Mouse (Mus musculus): ENCODE measurements around the gene Zcchc18. TPM values are rescaled to one million over a fixed set of nuclear protein-coding genes. Genes with fewer than 3 reads are reported as not detected.

Zcchc18 gene
- total RNA-seq, 2 experiments from 2014 or later: 0.25 TPM; not detected in 1

DNA sequence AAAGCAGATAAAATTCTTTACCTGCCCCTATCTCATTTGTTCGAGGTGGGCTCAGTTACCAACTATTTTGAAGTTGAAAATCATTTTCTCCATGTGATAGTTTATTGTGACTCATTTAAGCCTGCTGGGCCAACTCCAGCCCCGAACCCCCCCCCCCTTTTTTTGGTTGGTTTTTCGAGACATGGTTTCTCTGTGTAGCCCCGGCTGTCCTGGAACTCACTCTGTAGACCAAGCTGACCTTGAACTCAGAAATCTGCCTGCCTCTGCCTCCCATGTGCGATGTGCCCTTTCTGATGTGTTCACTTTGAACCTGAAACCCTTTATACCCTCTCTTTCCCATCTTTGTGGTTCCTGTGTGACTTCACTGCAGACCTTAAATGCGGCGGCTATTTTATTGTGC is 45.5 kb downstream of the Zcchc18 start:
- no peak for ATAC-seq (replicated peaks; ENCODE audit: poor library complexity)

Other genes with a start within 250 kb of the Zcchc18 start
- 250 and 251 TPM in 2 replicates for gene Morf4l2, start 249.5 kb upstream of the Zcchc18 start, total RNA-seq (2015)
- 707 and 925 TPM in 2 replicates for gene Morf4l2, start 249.5 kb upstream of the Zcchc18 start, total RNA-seq (2017)
- not detected in 2 replicates for gene Glra4, start 213.0 kb upstream of the Zcchc18 start, total RNA-seq (2015)
- gene Glra4, start 213.0 kb upstream of the Zcchc18 start, total RNA-seq (2017): not detected in 2 replicates
- gene Plp1, start 170.5 kb upstream of the Zcchc18 start, total RNA-seq (2015): 2.4 and 3.9 TPM in 2 replicates
- 0.71 and 1.0 TPM in 2 replicates for gene Plp1, start 170.5 kb upstream of the Zcchc18 start, total RNA-seq (2017)
- gene Rab9b, start 124.4 kb upstream of the Zcchc18 start, total RNA-seq (2015): not detected in 2 replicates
- not detected in 2 replicates for gene Rab9b, start 124.4 kb upstream of the Zcchc18 start, total RNA-seq (2017)
- gene H2bfm, start 65.8 kb upstream of the Zcchc18 start, total RNA-seq (2015): not detected in 2 replicates
- gene H2bfm, start 65.8 kb upstream of the Zcchc18 start, total RNA-seq (2017): not detected in 2 replicates
- gene Tmsb15b2, start 17.7 kb upstream of the Zcchc18 start, total RNA-seq (2015): 22.4 and 28.2 TPM in 2 replicates
- gene Tmsb15b2, start 17.7 kb upstream of the Zcchc18 start, total RNA-seq (2017): not detected in 2 replicates
- 5.6 and 6.3 TPM in 2 replicates for gene Tmsb15l, start 16.3 kb upstream of the Zcchc18 start, total RNA-seq (2015)
- 24.7 TPM in 2 replicates for gene Tmsb15l, start 16.3 kb upstream of the Zcchc18 start, total RNA-seq (2017)
- 5.8 and 8.2 TPM in 2 replicates for gene Tmsb15b1, start 16.3 kb upstream of the Zcchc18 start, total RNA-seq (2015)
- gene Tmsb15b1, start 16.3 kb upstream of the Zcchc18 start, total RNA-seq (2017): 11.0 and 13.1 TPM in 2 replicates
- 8.4 TPM in 2 replicates for gene Slc25a53, start 45.1 kb downstream of the Zcchc18 start, total RNA-seq (2015)
- gene Slc25a53, start 45.1 kb downstream of the Zcchc18 start, total RNA-seq (2017): 4.8 and 12.2 TPM in 2 replicates
- gene Fam199x, start 56.4 kb downstream of the Zcchc18 start, total RNA-seq (2015): 5.6 and 5.9 TPM in 2 replicates
- gene Fam199x, start 56.4 kb downstream of the Zcchc18 start, total RNA-seq (2017): 9.3 and 11.7 TPM in 2 replicates
- not detected in 2 replicates for gene Esx1, start 128.9 kb downstream of the Zcchc18 start, total RNA-seq (2015)
- not detected in 2 replicates for gene Esx1, start 128.9 kb downstream of the Zcchc18 start, total RNA-seq (2017)